Mouse (Mus musculus) thymus, postnatal 36 days (tissue): ENCODE measurements at regions not wholly inside any gene's neighbourhood (a gene's known extent, or its start where the extent isn't known, plus 50 kb on each side); places are given as distances from the start of the nearest gene placed in this dataset.

Source experiments
- DNase-seq, 2 experiments: peaks; one replicate each; pipeline ENCODE4 v3.0.0; 2022; ENCODE audit warnings: mixed read lengths in 2 of 2

- no peak for DNase-seq
Measured at GRCm38 (mm10) chr7:110717104-110717503, 50.9 kb upstream of the Ampd3 start.
